Mouse (Mus musculus): ENCODE measurements around the gene Ftl1.

DNA sequence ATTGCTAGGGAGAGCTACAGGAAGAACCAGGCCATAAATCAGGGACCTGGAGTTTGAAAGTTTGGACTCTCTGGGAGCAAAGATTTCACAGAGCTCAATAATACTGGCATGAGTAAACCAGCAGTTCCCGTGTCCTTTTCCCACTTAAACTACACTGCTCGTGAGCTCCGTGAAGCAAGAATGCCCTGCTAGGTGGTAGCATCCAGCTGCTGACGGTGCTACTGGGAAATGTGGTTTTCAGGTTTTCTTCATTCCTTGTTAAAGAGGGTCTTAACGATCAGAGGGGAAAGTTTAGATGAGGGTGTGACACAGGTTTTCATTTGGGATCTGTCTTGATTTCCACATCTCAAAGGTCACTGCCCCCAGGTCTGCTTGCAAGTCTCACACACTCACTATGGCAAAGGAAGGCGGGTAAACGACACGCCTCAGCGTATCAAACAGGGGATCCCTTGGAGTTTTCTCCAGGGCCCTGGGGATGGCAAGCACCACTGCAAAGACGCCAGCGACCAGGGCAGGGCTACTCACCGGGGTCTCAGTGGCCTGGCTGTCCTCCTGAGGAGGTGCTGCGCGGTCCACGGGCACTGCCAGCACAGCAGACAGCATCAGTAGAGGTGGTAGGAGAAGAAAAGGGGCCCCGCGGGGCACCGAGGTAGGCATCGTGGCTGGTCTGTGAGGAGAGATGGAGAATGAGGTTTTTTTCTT is 49.6 kb upstream of the Ftl1 start:
- TF ChIP-seq POLR2A (IDR thresholded peaks at IDR 0.05; ENCODE audit: insufficient read length, low read depth), result no peak
- TF ChIP-seq TCF3 (IDR thresholded peaks at IDR 0.05; ENCODE audit: insufficient read length, low read depth), result no peak
- TF ChIP-seq USF1 (IDR thresholded peaks at IDR 0.05; ENCODE audit: low read depth), result no peak
- no peak for TF ChIP-seq MAX (IDR thresholded peaks at IDR 0.05; ENCODE audit: low read depth)
- TF ChIP-seq E2F4 (IDR thresholded peaks at IDR 0.05; ENCODE audit: insufficient read depth), result no peak
- TF ChIP-seq REST (IDR thresholded peaks at IDR 0.05; ENCODE audit: insufficient read depth, insufficient read length), result no peak
- TF ChIP-seq POLR2AphosphoS2 (IDR thresholded peaks at IDR 0.05; ENCODE audit: insufficient read length, low read depth), result no peak
- TF ChIP-seq MYOD1 (IDR thresholded peaks at IDR 0.05; ENCODE audit: control insufficient read depth in 1 of 3, insufficient read length in 2 of 3, low read depth in 2 of 3), result no peak
- no peak for TF ChIP-seq MYOG (IDR thresholded peaks at IDR 0.05; ENCODE audit: control insufficient read depth in 1 of 3, insufficient read depth in 1 of 3, insufficient read length in 2 of 3, low read depth in 2 of 3)
- TF ChIP-seq TCF12 (IDR thresholded peaks at IDR 0.05; ENCODE audit: insufficient read depth, poor library complexity, severe bottlenecking), result no peak
- no peak for TF ChIP-seq CEBPB (IDR thresholded peaks at IDR 0.05; ENCODE audit: insufficient read depth, poor library complexity, severe bottlenecking)
- no peak for TF ChIP-seq SRF (IDR thresholded peaks at IDR 0.05; ENCODE audit: control insufficient read depth, insufficient read length, low read depth)

Data from myocyte (in vitro differentiated cells).